Mouse (Mus musculus): Measurements from ENCODE around the gene Tdrd1.

- TF ChIP-seq CTCF (IDR thresholded peaks at IDR 0.05) = no peak
- TF ChIP-seq EP300 (IDR thresholded peaks at IDR 0.05) = peak; percentile 47; the same call in 1 of the 2 replicates
Measured at GRCm38 (mm10) chr19:56817851-56818526, 8.0 kb upstream of the Tdrd1 start.
